Mouse (Mus musculus) embryonic facial prominence, embryonic 14.5 days (tissue): Measurements from ENCODE around the gene Catsperb. TPM values are rescaled to one million over a fixed set of nuclear protein-coding genes. Genes with fewer than 3 reads are reported as not detected.
"Not testable (repeated sequence)": the region's sequence is repeated elsewhere in the genome, so short reads cannot be mapped to it uniquely, and the experiment has no call there.

Source experiments
- ATAC-seq: fragments of 200-750 bp; cut with Nextera tagmentation; 2 replicates; pipeline ENCODE4 v1.8.0; 2017; ENCODE audit warnings: low read depth, moderate number of reproducible peaks, moderate TSS enrichment
- DNase-seq: peaks from one replicate; pipeline ENCODE4 v3.0.0-alpha.2; 2015; ENCODE audit warnings: low spot score
- H3K27ac ChIP-seq: fragments of 300-500 bp; sonication (generic); replicated peaks from 2 replicates; pipeline ENCODE4 v1.5.1; 2014; ENCODE audit warnings: low read depth, mild to moderate bottlenecking, low read length, moderate library complexity
- H3K27me3 ChIP-seq: fragments of 300-500 bp; sonication (generic); replicated peaks from 2 replicates; pipeline ENCODE4 v1.6.1; 2014; ENCODE audit warnings: low read length; ENCODE audit not compliant: control insufficient read depth, insufficient read depth
- H3K36me3 ChIP-seq: fragments of 300-500 bp; sonication (generic); 2 replicates; pipeline ENCODE4 v1.6.1; 2014; ENCODE audit warnings: low read length, mixed read lengths; ENCODE audit not compliant: control insufficient read depth, insufficient read depth
- H3K4me1 ChIP-seq: fragments of 300-500 bp; sonication (generic); 2 replicates; pipeline ENCODE4 v1.6.1; 2014; ENCODE audit warnings: antibody characterized with exemption, low read length; ENCODE audit not compliant: control insufficient read depth, insufficient read depth
- H3K4me2 ChIP-seq: fragments of 300-500 bp; sonication (generic); 2 replicates; pipeline ENCODE4 v1.6.1; 2014; ENCODE audit warnings: low read depth, mild to moderate bottlenecking, low read length, moderate library complexity, mixed read lengths
- H3K4me3 ChIP-seq: fragments of 300-500 bp; sonication (generic); 2 replicates; pipeline ENCODE4 v1.5.1; 2014; ENCODE audit warnings: low read depth, mild to moderate bottlenecking, low read length
- H3K9ac ChIP-seq: fragments of 300-500 bp; sonication (generic); 2 replicates; pipeline ENCODE4 v1.6.1; 2014; ENCODE audit warnings: low read depth, mild to moderate bottlenecking, low read length, moderate library complexity, mixed read lengths
- H3K9me3 ChIP-seq: fragments of 300-500 bp; sonication (generic); 2 replicates; pipeline ENCODE4 v1.6.1; 2016; ENCODE audit warnings: low read length; ENCODE audit not compliant: control insufficient read depth
- WGBS: fragments of 180-500 bp; shearing (Covaris S2); extraction: QIAGEN DNeasy Blood & Tissue Kit; methylation state at CpG from one replicate; pipeline ENCODE4 v1.1.7; 2014; 5-methylcytosine and 5-hydroxymethylcytosine counted together
- polyA plus RNA-seq: library from polyadenylated mRNA; unstranded; fragments of >200 nt; fragmentation: Nextera tagmentation; extraction: Ambion mirVana; gene quantifications from 2 replicates; pipeline ENCODE4 v1.2.1, GENCODE M21; 2014

The Catsperb gene
- polyA plus RNA-seq: not detected in 2 replicates

DNA sequence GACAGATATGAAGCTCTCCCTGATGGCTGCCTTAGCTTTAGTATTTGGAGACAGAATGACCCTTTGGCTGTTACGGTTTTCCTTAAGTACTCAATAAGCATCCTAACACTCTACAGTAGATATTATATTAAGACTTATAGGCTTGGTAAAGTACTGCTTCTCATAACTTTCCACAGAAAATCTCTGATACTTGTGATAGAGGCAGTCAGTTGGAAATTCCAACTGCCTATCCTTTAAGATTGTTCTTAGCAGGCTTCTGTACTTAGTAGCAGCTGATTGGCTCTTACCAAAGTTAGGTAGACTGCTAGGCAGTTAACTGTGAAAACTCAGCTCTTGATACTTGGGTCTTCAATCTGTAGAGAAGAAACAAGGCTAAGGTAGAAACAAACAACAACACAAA, at the start of gene Catsperb:
Gene Catsperb (plus strand): TSS at position 301 of the 400 bp plus-strand sequence.
- H3K4me3 ChIP-seq, ATAC-seq, H3K36me3 ChIP-seq, H3K9ac ChIP-seq, H3K4me1 ChIP-seq, DNase-seq, H3K27me3 ChIP-seq, H3K27ac ChIP-seq, H3K9me3 ChIP-seq, H3K4me2 ChIP-seq: not testable (repeated sequence)
- WGBS: 75% methylated on average over 1 of the region's 1 CpGs

DNA sequence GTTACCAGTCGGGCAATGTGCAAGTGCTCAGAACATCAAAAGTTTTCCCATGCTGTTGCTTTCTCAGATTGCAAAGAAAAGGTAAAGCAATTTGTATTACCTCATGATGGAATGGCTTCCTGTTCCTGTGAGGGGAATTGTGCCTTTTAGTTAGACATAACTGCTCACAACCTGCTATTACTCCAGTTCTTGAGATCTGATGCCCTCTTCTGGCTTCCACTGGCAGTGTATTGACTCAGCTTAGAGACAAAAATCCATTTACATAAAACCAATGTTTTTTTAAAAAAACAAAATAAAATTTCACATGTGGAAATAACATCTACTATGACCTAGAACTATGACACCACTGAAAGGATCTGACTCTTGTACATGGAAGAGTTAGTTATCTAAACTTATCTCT, 43.0 kb upstream of the Catsperb start:
- not testable (repeated sequence) for H3K4me1 ChIP-seq, H3K9ac ChIP-seq, H3K4me2 ChIP-seq, H3K9me3 ChIP-seq, H3K27ac ChIP-seq, DNase-seq, H3K27me3 ChIP-seq, H3K4me3 ChIP-seq, ATAC-seq, H3K36me3 ChIP-seq
- WGBS: 72% methylated on average over 1 of the region's 1 CpGs

DNA sequence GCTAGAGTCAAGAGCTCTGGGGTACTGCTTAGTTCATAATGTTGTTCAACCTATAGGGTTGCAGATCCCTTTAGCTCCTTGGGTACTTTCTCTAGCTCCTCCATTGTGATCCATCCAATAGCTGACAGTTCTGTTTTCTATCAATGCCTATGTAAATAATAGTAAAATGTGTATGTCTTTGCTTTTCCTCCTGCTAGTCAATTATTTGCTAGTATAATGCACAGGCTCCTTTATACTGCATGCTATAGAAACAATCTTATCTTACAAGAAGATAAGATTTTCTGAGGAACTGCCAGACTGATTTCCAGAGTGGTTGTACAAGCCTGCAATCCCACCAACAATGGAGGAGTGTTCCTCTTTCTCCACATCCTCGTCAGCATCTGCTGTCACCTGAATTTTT, 23.0 kb upstream of the Catsperb start:
- not testable (repeated sequence) for H3K4me2 ChIP-seq, DNase-seq, H3K9me3 ChIP-seq, H3K27ac ChIP-seq, H3K36me3 ChIP-seq, H3K9ac ChIP-seq, H3K4me1 ChIP-seq, H3K4me3 ChIP-seq, H3K27me3 ChIP-seq, ATAC-seq
- no CpG with 5 or more reads among the region's 1 CpGs for WGBS

DNA sequence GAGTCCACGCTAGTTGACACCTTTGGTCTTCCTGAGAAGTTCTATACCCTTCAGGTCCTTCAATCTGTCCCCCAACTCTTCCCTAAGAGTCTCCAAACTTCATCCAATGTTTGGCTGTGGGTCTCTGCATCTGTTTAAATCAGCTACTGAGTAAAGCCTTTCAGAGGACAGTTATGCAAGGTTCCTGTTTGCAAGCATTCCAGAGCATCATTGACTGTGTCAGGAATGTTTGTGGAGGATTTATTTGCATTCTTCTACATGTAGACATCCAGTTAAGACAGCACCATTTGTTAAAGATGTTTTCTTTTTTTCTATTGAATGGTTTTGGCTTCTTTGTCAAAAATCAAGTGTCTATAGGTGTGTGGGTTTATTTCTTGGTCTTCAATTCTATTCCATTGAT, 21.7 kb downstream of the Catsperb start:
- DNase-seq (no peak), ATAC-seq (no peak)
- H3K4me3 ChIP-seq: no peak overlapping the region
- no peaks in the 10 kb centered on the region for H3K27me3 ChIP-seq
- no peak overlapping the region for H3K9ac ChIP-seq
- H3K27ac ChIP-seq: no peak overlapping the region
- H3K9me3 ChIP-seq: no peaks in the 10 kb centered on the region
- no peak overlapping the region for H3K4me2 ChIP-seq
- WGBS: 78% methylated on average over 1 of the region's 1 CpGs
- no peaks in the 10 kb centered on the region for H3K4me1 ChIP-seq
- no peaks in the 10 kb centered on the region for H3K36me3 ChIP-seq

DNA sequence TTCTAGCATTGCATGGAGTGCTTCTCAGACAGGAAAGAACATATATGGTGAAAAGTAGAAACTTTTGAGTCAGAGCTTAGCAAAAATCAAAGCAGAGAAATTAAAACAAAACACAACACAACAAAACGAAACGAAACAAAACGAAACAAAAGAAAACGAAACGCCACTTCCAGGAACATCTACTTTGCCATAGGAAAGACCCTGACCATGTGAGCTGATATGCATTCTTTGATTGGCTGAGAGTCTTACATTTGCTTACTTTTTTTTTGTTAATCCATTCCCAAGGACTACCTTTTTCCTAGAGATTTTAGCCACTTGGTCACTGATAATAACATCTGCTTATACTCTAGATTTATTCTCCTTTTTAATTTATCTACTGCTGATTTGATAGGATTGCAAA, 57.6 kb downstream of the Catsperb start:
- Histone ChIP-seq H3K4me1 (no peaks in the 10 kb centered on the region), H3K4me2 (no peak overlapping the region), H3K27me3 (no peaks in the 10 kb centered on the region), H3K9ac (no peak overlapping the region), H3K36me3 (no peaks in the 10 kb centered on the region), H3K9me3 (no peaks in the 10 kb centered on the region), H3K4me3 (no peak overlapping the region), H3K27ac (no peak overlapping the region)
- no peak for DNase-seq
- WGBS: 92% methylated on average over 5 of the region's 5 CpGs
- no peak for ATAC-seq

DNA sequence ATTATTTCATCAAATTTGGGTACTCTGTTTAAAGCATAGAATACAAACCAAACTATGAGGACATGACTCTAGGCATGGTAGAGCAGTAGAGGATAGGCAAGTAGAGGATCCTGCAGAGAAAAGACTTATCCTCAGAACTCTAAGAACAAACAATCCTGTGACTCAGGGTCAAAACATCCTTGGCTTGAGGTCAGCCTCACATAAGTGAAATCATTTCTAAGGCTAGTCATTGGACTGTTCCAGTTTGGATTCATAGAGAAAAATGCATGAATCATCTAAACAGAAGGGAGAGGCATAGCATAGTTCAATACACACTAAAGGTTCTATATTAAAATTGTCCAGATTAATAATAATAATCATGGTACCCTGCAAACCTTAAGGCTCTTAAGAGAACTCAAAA, 79.1 kb downstream of the Catsperb start:
- ATAC-seq (no peak), DNase-seq (no peak)
- no peaks in the 10 kb centered on the region for H3K36me3 ChIP-seq

DNA sequence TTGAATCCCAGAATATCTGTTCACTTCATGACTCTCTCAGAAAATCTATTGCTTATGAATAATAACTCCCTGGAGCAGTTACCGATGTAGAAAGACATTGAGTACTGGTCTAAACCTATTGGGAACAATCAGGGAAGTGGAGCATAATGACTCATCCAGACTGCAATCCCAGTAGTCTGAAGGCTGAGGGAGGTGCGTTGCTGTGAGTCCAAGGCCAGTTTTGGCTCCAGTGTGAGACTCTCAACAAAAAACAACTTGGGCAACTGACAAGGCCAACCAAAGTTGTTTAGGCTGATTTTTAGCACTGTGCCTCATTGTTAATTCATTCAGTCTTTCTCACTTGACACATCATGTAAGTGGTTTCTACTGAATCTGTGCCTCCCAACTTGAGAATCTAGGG, 106.9 kb downstream of the Catsperb start:
- not testable (repeated sequence) for H3K4me2 ChIP-seq, H3K4me3 ChIP-seq, DNase-seq, H3K4me1 ChIP-seq, H3K9ac ChIP-seq, H3K36me3 ChIP-seq, ATAC-seq, H3K27ac ChIP-seq, H3K9me3 ChIP-seq, H3K27me3 ChIP-seq
- WGBS: 85% methylated on average over 2 of the region's 2 CpGs

More for the DNA sequence above, 79.1 kb downstream of the Catsperb start:
- H3K9me3 ChIP-seq: no peaks in the 10 kb centered on the region
- H3K27ac ChIP-seq: no peak overlapping the region
- H3K27me3 ChIP-seq: no peaks in the 10 kb centered on the region
- H3K4me1 ChIP-seq: no peaks in the 10 kb centered on the region
- H3K9ac ChIP-seq: no peak overlapping the region
- H3K4me3 ChIP-seq: no peak overlapping the region
- H3K4me2 ChIP-seq: no peak overlapping the region

DNA sequence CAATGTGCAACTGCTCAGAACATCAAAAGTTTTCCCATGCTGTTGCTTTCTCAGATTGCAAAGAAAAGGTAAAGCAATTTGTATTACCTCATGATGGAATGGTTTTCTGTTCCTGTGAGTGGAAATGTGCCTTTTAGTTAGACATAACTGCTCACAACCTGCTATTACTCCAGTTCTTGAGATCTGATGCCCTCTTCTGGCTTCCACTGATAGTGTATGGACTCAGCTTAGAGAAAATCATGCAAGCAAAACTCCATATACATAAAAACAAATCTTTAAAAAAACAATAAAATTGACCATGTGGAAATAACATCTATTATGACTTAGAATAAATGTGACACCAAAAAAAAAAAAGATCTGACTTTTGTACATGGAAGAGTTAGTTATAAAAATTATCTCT, 202.2 kb downstream of the Catsperb start:
- ATAC-seq, H3K4me2 ChIP-seq, H3K4me3 ChIP-seq, H3K36me3 ChIP-seq, H3K27ac ChIP-seq, H3K27me3 ChIP-seq, H3K9ac ChIP-seq, DNase-seq, H3K9me3 ChIP-seq, H3K4me1 ChIP-seq: not testable (repeated sequence)

DNA sequence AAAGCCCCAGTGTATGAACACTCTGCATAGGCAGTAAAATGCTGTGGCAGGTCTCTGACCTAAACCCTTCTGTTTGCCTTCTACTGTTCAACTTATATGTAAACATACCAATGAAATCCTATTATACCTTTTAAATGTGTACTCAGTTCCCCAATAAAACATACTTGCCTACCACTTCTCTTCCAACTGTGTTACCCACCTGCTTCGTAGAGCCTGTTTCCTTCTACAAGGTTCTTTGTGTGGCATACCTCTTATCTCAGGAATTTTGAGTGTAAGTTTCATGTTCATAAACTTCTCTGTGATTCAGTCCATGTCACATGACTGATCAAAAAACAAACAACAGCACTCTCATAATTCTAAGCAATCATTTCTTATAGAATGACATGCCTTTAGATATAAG, 228.7 kb downstream of the Catsperb start:
- 94% methylated on average over 1 of the region's 1 CpGs for WGBS
- no peaks in the 10 kb centered on the region for H3K36me3 ChIP-seq
- no peak overlapping the region for H3K9ac ChIP-seq
- no peak overlapping the region for H3K4me3 ChIP-seq
- no peaks in the 10 kb centered on the region for H3K4me1 ChIP-seq
- no peaks in the 10 kb centered on the region for H3K9me3 ChIP-seq
- H3K4me2 ChIP-seq: no peak overlapping the region
- ATAC-seq (no peak), DNase-seq (no peak)
- no peaks in the 10 kb centered on the region for H3K27me3 ChIP-seq
- no peak overlapping the region for H3K27ac ChIP-seq
